Mouse (Mus musculus) CH12.LX (cell line): Measurements from ENCODE around the gene Sppl2b.

Experiments used
- ELF1 ChIP-seq: IDR thresholded peaks from 2 replicates; pipeline ENCODE4 v1.6.1; 2014; ENCODE audit warnings: low read depth, mild to moderate bottlenecking, inconsistent platforms, low read length, improper control_type of control experiment
- EP300 ChIP-seq: IDR thresholded peaks from 2 replicates; pipeline ENCODE4 v1.6.1; 2011; ENCODE audit warnings: low read length, improper control_type of control experiment
- JUND ChIP-seq: conservative IDR thresholded peaks from 2 replicates; pipeline ENCODE4 v1.6.1; 2011; ENCODE audit warnings: low read depth, low read length, improper control_type of control experiment
- POLR2A ChIP-seq: IDR thresholded peaks from 2 replicates; pipeline ENCODE4 v1.6.1; 2011; ENCODE audit warnings: low read depth, mild to moderate bottlenecking, improper control_type of control experiment, low read length
- UBTF ChIP-seq: IDR thresholded peaks from 2 replicates; pipeline ENCODE4 v1.6.1; 2012; ENCODE audit warnings: low read depth, mild to moderate bottlenecking, inconsistent platforms, low read length, improper control_type of control experiment, moderate library complexity

- TF ChIP-seq JUND (no peak), POLR2A (no peak), EP300 (no peak), UBTF (no peak), ELF1 (no peak)
These were observed 33.1 kb upstream of the Sppl2b start for GRCm38 (mm10) chr10:80821991-80822390.
